Mouse (Mus musculus) ES-Bruce4 (cell line): ENCODE measurements at regions not wholly inside any gene's neighbourhood (a gene's known extent, or its start where the extent isn't known, plus 50 kb on each side); places are given as distances from the start of the nearest gene placed in this dataset.

Source experiments
- H3K27ac ChIP-seq: 2 replicates; pipeline ENCODE4 v1.5.1; 2012; ENCODE audit warnings: low read length, inconsistent platforms; ENCODE audit not compliant: insufficient read depth
- H3K27me3 ChIP-seq: 2 replicates; pipeline ENCODE4 v1.6.1; 2012; ENCODE audit warnings: mild to moderate bottlenecking, low read length, inconsistent platforms; ENCODE audit not compliant: control insufficient read depth, poor library complexity, insufficient read depth, severe bottlenecking
- H3K36me3 ChIP-seq: 2 replicates; pipeline ENCODE4 v1.6.1; 2012; ENCODE audit warnings: inconsistent platforms, mild to moderate bottlenecking, low read length, moderate library complexity; ENCODE audit not compliant: control insufficient read depth, poor library complexity, insufficient read depth, severe bottlenecking
- H3K4me1 ChIP-seq: one replicate; pipeline ENCODE4 v1.8.1; 2011; ENCODE audit warnings: low read length; ENCODE audit not compliant: control insufficient read depth, insufficient read depth
- H3K4me3 ChIP-seq: 2 replicates; pipeline ENCODE4 v1.5.1; 2011; ENCODE audit warnings: low read depth, mild to moderate bottlenecking, low read length
- H3K9ac ChIP-seq: 2 replicates; pipeline ENCODE4 v1.6.1; 2012; ENCODE audit warnings: low read depth, mild to moderate bottlenecking, inconsistent platforms; ENCODE audit not compliant: poor library complexity, severe bottlenecking
- H3K9me3 ChIP-seq: replicated peaks from 2 replicates; pipeline ENCODE4 v1.6.1; 2012; ENCODE audit warnings: mild to moderate bottlenecking, low read length, inconsistent platforms; ENCODE audit not compliant: control insufficient read depth, poor library complexity, insufficient read depth, severe bottlenecking
- CTCF ChIP-seq: IDR thresholded peaks from one replicate; pipeline ENCODE4 v1.8.1; 2011; ENCODE audit warnings: low read depth, low read length
- EP300 ChIP-seq: IDR thresholded peaks from 2 replicates; pipeline ENCODE4 v1.6.1; 2011; ENCODE audit warnings: low read depth, low read length; ENCODE audit not compliant: insufficient read depth
- POLR2A ChIP-seq: IDR thresholded peaks from one replicate; pipeline ENCODE4 v1.8.1; 2011; ENCODE audit warnings: low read length; ENCODE audit not compliant: insufficient read depth

- Histone ChIP-seq H3K36me3 (no peaks in the 10 kb centered on the region), H3K27me3 (no peaks in the 10 kb centered on the region), H3K4me1 (no peaks in the 10 kb centered on the region), H3K4me3 (no peak overlapping the region), H3K9me3 (no peaks in the 10 kb centered on the region), H3K27ac (no peak overlapping the region), H3K9ac (no peak overlapping the region)
- TF ChIP-seq POLR2A (no peak), EP300 (no peak), CTCF (no peak)
Measured at GRCm38 (mm10) chr10:118766826-118767225, 103.2 kb downstream of the Dyrk2 start.

DNA sequence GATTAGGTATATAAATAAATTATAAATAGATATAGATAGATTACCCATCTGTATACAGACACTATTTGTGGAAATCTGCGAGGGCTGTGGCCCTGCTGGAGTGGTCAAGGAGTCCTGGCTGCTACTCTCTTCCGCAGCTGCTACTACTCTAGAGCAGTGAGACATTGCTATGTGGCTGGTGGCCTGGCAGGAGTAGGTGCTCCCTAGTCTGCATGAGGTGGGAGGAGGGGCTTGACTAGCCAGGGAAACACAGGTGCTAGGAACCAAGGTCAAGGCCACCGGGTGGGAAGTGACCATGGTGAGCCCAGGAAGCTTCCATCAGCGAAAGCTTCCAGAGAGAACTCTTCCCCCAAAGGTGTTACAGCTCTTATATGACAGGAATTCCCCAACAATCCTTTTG is 100.3 kb downstream of the Dyrk2 start:
- Histone ChIP-seq H3K4me1 (no peaks in the 10 kb centered on the region), H3K9ac (no peak overlapping the region), H3K27me3 (no peaks in the 10 kb centered on the region), H3K27ac (no peak overlapping the region), H3K9me3 (no peaks in the 10 kb centered on the region), H3K36me3 (no peaks in the 10 kb centered on the region), H3K4me3 (no peak overlapping the region)
- TF ChIP-seq EP300 (no peak), CTCF (no peak), POLR2A (no peak)

- Histone ChIP-seq H3K27ac (no peak overlapping the region), H3K9ac (no peak overlapping the region), H3K4me3 (no peak overlapping the region), H3K4me1 (no peaks in the 10 kb centered on the region), H3K27me3 (no peaks in the 10 kb centered on the region), H3K36me3 (no peaks in the 10 kb centered on the region), H3K9me3 (no peaks in the 10 kb centered on the region)
- TF ChIP-seq POLR2A (no peak), CTCF (no peak), EP300 (no peak)
Measured at GRCm38 (mm10) chr10:118778656-118779055, 91.4 kb downstream of the Dyrk2 start.

DNA sequence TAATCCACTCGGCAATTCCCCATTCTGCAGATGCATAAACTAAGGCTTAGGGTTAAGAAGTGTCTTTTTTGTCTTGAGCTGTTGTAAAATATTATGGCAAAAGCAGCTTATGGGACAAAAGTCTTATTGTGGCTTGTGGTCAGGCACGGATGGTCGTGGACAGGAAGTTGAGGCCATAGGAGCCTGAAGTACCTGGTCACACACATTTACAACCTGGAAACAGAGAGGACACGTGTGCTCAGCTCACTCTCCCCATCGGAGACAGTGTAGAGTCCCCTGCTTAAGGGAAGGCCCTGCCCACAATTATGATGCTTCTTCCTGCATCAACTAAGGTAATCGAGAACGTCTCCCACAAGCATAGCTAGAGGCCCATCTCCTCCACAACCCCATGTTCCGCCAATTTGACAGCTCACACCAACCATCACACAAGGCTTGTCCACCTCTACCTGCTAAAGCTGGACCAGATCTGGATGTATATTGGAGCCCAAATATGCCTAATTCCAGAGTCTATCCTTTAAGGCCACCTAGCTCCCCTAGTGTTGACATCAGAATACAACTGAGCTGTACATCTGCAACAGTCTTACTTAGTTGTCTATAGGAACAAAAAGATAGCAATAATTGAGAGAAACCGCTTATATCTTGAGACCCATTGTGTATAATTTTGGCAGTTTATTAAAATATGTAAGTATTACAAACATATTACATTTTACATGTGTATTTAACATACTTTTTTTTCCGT is 89.0 kb downstream of the Dyrk2 start:
- Histone ChIP-seq H3K27me3 (no peaks in the 10 kb centered on the region), H3K4me3 (no peak overlapping the region), H3K36me3 (no peaks in the 10 kb centered on the region), H3K9me3 (no peaks in the 10 kb centered on the region), H3K9ac (no peak overlapping the region), H3K4me1 (no peaks in the 10 kb centered on the region), H3K27ac (no peak overlapping the region)
- TF ChIP-seq CTCF: no peak
- no peak for TF ChIP-seq POLR2A
- TF ChIP-seq EP300: no peak

DNA sequence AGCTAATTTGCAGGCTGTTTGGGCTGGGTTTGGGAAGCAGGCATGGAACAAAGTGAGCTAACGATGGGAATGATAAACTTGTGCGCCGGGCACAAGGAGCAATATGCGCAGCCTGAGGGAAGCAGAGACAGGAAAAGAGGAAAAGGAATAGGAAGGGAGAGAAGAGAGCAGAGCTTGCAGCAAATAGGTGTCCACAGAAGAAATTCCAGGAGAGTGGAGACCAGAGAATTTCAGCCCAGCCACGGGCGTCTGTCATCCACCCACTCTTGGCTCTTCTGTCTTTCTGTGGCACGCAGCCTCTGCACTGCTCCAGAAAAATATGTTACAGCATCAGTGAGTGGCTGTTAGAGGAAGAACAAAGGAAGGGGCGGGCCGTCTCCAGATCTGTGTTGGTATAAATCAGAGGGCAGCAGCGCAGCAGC is 88.2 kb downstream of the Dyrk2 start:
- no peak for TF ChIP-seq POLR2A
- TF ChIP-seq EP300: no peak
- TF ChIP-seq CTCF: no peak
- Histone ChIP-seq H3K9me3 (no peaks in the 10 kb centered on the region), H3K27me3 (no peaks in the 10 kb centered on the region), H3K4me1 (no peaks in the 10 kb centered on the region), H3K36me3 (no peaks in the 10 kb centered on the region), H3K4me3 (no peak overlapping the region), H3K27ac (no peak overlapping the region), H3K9ac (no peak overlapping the region)

- TF ChIP-seq CTCF: no peak
- TF ChIP-seq EP300: no peak
- TF ChIP-seq POLR2A: no peak
- no peaks in the 10 kb centered on the region for H3K4me1 ChIP-seq
- no peaks in the 10 kb centered on the region for H3K36me3 ChIP-seq
- no peaks in the 10 kb centered on the region for H3K9me3 ChIP-seq
- H3K9ac ChIP-seq: no peak overlapping the region
- no peaks in the 10 kb centered on the region for H3K27me3 ChIP-seq
- no peak overlapping the region for H3K4me3 ChIP-seq
- no peak overlapping the region for H3K27ac ChIP-seq
Measured at GRCm38 (mm10) chr10:118782646-118783045, 87.4 kb downstream of the Dyrk2 start.
